Mouse (Mus musculus) stomach, postnatal 0 days (tissue): ENCODE measurements around the gene Pdp2. TPM values are rescaled to one million over a fixed set of nuclear protein-coding genes. Genes with fewer than 3 reads are reported as not detected.

ENCODE experiments used
- ATAC-seq: fragments of 200-750 bp; cut with Nextera tagmentation; 2 replicates; pipeline ENCODE4 v1.8.0; 2017; ENCODE audit not compliant: low FRiP score, low TSS enrichment
- DNase-seq: peaks from one replicate; pipeline ENCODE4 v3.0.0-alpha.2; 2016; ENCODE audit warnings: low spot score
- H3K27ac ChIP-seq: fragments of 300-500 bp; sonication (generic); replicated peaks from 2 replicates; pipeline ENCODE4 v1.5.1; 2014; ENCODE audit warnings: mild to moderate bottlenecking, control low read depth
- H3K27me3 ChIP-seq: fragments of 300-500 bp; sonication (generic); 2 replicates; pipeline ENCODE4 v1.6.1; 2014; ENCODE audit warnings: low read length; ENCODE audit not compliant: control insufficient read depth, insufficient read depth
- H3K36me3 ChIP-seq: fragments of 300-500 bp; sonication (generic); 2 replicates; pipeline ENCODE4 v1.6.1; 2014; ENCODE audit warnings: low read length, mixed read lengths; ENCODE audit not compliant: control insufficient read depth, insufficient read depth
- H3K4me1 ChIP-seq: fragments of 300-500 bp; sonication (generic); replicated peaks from 2 replicates; pipeline ENCODE4 v1.6.1; 2014; ENCODE audit warnings: antibody characterized with exemption; ENCODE audit not compliant: control insufficient read depth, insufficient read depth
- H3K4me2 ChIP-seq: fragments of 300-500 bp; sonication (generic); replicated peaks from 2 replicates; pipeline ENCODE4 v1.6.1; 2014; ENCODE audit warnings: low read depth, mild to moderate bottlenecking, control low read depth, moderate library complexity
- H3K4me3 ChIP-seq: fragments of 300-500 bp; sonication (generic); 2 replicates; pipeline ENCODE4 v1.5.1; 2014; ENCODE audit warnings: low read depth, low read length, control low read depth
- H3K9ac ChIP-seq: fragments of 300-500 bp; sonication (generic); 2 replicates; pipeline ENCODE4 v1.6.1; 2014; ENCODE audit warnings: mild to moderate bottlenecking, low read length, control low read depth, mixed read lengths
- H3K9me3 ChIP-seq: fragments of 300-500 bp; sonication (generic); 2 replicates; pipeline ENCODE4 v1.6.1; 2016; ENCODE audit warnings: low read length; ENCODE audit not compliant: control insufficient read depth
- CTCF ChIP-seq: IDR thresholded peaks from 2 replicates; pipeline ENCODE4 v1.5.1; 2016; ENCODE audit warnings: antibody characterized with exemption, low read depth, mild to moderate bottlenecking, moderate library complexity
- EP300 ChIP-seq: optimal IDR thresholded peaks from 2 replicates; pipeline ENCODE3; 2016; ENCODE audit warnings: antibody characterized with exemption
- WGBS: fragments of 180-500 bp; shearing (Covaris S2); extraction: QIAGEN DNeasy Blood & Tissue Kit; methylation state at CpG from one replicate; pipeline ENCODE4 v1.1.7; 2014; 5-methylcytosine and 5-hydroxymethylcytosine counted together
- polyA plus RNA-seq: library from polyadenylated mRNA; unstranded; fragments of >200 nt; fragmentation: Nextera tagmentation; extraction: Ambion mirVana; gene quantifications from 2 replicates; pipeline ENCODE4 v1.2.1, GENCODE M21; 2015

Gene Pdp2
- polyA plus RNA-seq, 1 experiment from 2014 or later = 6.2 TPM

DNA sequence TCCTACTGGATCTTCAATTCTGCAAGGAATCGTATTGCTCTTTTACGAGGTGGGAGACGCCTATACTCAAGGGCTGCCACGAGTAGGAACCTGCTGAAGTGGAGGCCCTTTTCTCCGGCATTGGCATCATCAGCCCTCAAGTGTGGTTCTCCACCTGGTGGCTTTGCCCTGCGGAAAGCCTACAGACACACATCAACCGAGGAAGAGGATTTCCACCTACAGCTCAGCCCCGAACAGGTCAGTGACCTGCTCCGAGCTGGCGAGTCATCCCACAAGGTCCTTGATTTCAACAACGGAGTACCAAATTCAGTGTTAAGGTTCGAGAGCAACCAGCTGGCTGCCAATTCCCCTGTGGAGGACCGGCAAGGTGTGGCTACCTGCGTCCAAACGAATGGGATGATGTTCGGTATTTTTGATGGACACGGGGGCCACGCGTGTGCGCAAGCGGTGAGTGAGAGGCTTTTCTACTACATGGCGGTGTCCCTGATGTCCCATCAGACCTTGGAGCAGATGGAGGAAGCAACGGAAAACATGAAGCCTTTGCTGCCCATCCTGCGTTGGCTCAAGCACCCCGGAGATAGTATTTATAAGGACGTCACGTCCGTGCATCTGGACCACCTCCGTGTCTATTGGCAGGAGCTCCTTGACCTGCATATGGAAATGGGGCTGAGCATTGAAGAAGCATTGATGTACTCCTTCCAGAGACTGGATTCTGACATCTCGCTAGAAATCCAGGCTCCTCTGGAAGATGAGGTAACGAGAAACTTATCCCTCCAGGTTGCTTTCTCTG is 2.5 kb downstream of the Pdp2 start:
- Histone ChIP-seq H3K9ac (no peak overlapping the region), H3K27ac (no peak overlapping the region), H3K27me3 (no peaks in the 10 kb centered on the region), H3K9me3 (no peaks in the 10 kb centered on the region), H3K4me1 (peaks cover 3% of the 10 kb centered on the region; the same call in 1 of the 2 replicates), H3K4me2 (no peak overlapping the region), H3K36me3 (0 out of 2 replicates have a peak, but pooled peaks cover 3% of the 10 kb centered on the region), H3K4me3 (no peak overlapping the region)
- WGBS = 93% methylated on average over 31 of the region's 31 CpGs
- ATAC-seq (no peak), DNase-seq (no peak)
- TF ChIP-seq EP300 (no peak), CTCF (no peak)

GRCm38 (mm10) chr8:104594611-104595362 is 3.5 kb downstream of the Pdp2 start:
- 0 out of 2 replicates have a peak, but pooled peaks cover 3% of the 10 kb centered on the region for H3K36me3 ChIP-seq
- H3K4me1 ChIP-seq = peaks cover 3% of the 10 kb centered on the region; the same call in 1 of the 2 replicates
- TF ChIP-seq EP300 = no peak
- no peak for TF ChIP-seq CTCF
- no peak for DNase-seq
- H3K9me3 ChIP-seq = no peaks in the 10 kb centered on the region
- H3K4me2 ChIP-seq = no peak overlapping the region
- H3K4me3 ChIP-seq = no peak overlapping the region
- no peaks in the 10 kb centered on the region for H3K27me3 ChIP-seq
- H3K9ac ChIP-seq = no peak overlapping the region
- 94% methylated on average over 19 of the region's 19 CpGs for WGBS
- no peak overlapping the region for H3K27ac ChIP-seq
- ATAC-seq = no peak

- no peak overlapping the region for H3K9ac ChIP-seq
- 82% methylated on average over 21 of the region's 21 CpGs for WGBS
- no peaks in the 10 kb centered on the region for H3K9me3 ChIP-seq
- no peaks in the 10 kb centered on the region for H3K4me1 ChIP-seq
- no peak overlapping the region for H3K4me3 ChIP-seq
- DNase-seq = no peak
- 0 out of 2 replicates have a peak, but pooled peaks cover 3% of the 10 kb centered on the region for H3K36me3 ChIP-seq
- H3K27ac ChIP-seq = no peak overlapping the region
- no peak for TF ChIP-seq EP300
- no peak for TF ChIP-seq CTCF
- H3K27me3 ChIP-seq = no peaks in the 10 kb centered on the region
- ATAC-seq = no peak
- H3K4me2 ChIP-seq = no peak overlapping the region
These were observed 4.7 kb downstream of the Pdp2 start for GRCm38 (mm10) chr8:104595773-104596536.

DNA sequence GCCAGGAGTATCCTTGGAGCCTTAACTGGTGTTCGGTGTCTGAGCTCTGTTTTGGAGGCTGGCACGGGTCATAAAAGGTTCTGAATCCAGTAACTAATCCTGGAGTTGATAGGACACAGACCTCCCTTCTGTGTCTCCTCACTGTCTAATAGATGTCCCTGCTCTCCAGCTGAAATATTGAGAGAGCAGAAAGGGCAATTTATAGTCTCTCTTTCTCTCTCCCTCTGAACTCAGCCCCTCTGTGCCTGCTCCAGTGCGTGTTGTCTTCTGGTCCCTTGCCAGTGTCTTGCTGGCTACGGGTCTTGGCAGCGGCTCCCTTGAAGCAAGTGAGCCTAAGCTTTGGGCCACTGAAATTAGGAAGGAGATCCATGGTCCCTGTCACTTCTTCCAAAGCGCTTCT is 6.4 kb downstream of the Pdp2 start:
- no peak overlapping the region for H3K4me2 ChIP-seq

GRCm38 (mm10) chr8:104598496-104598895 is 7.2 kb downstream of the Pdp2 start:
- Histone ChIP-seq H3K4me3 (no peak overlapping the region), H3K36me3 (0 out of 2 replicates have a peak, but pooled peaks cover 3% of the 10 kb centered on the region), H3K4me1 (no peaks in the 10 kb centered on the region), H3K9me3 (no peaks in the 10 kb centered on the region), H3K27ac (no peak overlapping the region), H3K27me3 (no peaks in the 10 kb centered on the region), H3K9ac (no peak overlapping the region), H3K4me2 (no peak overlapping the region)
- ATAC-seq (no peak), DNase-seq (no peak)
- no peak for TF ChIP-seq EP300
- TF ChIP-seq CTCF = no peak
- 32% methylated on average over 6 of the region's 6 CpGs for WGBS

More for the DNA sequence above, 6.4 kb downstream of the Pdp2 start:
- 56% methylated on average over 6 of the region's 6 CpGs for WGBS
- no peaks in the 10 kb centered on the region for H3K9me3 ChIP-seq
- TF ChIP-seq EP300 = no peak
- TF ChIP-seq CTCF = no peak
- no peaks in the 10 kb centered on the region for H3K27me3 ChIP-seq
- 0 out of 2 replicates have a peak, but pooled peaks cover 3% of the 10 kb centered on the region for H3K36me3 ChIP-seq
- H3K9ac ChIP-seq = no peak overlapping the region
- H3K4me3 ChIP-seq = no peak overlapping the region
- H3K27ac ChIP-seq = no peak overlapping the region
- no peaks in the 10 kb centered on the region for H3K4me1 ChIP-seq
- no peak for DNase-seq
- no peak for ATAC-seq
